Mouse (Mus musculus): Measurements from ENCODE around the gene Abcg2.

DNA sequence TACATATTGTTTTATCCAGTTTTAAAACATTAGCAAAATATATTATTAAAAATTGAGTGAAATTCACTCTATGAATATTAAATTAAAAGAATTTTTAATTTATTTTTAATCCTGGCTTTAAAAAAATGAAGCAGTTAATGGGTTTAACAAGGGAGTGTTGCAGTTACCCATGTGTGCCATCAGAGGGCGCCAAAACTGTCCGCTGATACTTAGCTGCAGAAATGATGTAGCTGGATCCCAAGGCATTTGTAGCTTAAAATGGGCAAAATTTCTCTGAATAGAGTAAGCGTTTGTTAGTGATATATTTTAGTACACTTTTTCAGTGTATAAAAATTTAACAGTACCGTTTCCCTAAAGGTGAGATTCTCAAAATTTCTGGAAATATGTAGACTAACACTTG is 37.5 kb upstream of the Abcg2 start:
- TF ChIP-seq GATA1 (IDR thresholded peaks at IDR 0.05; ENCODE audit: borderline replicate concordance, low read length) (no peak), FLI1 (IDR thresholded peaks at IDR 0.05; ENCODE audit: low read length) (no peak)

Data from megakaryocyte, embryonic 14.5 days (primary cell).